Mouse (Mus musculus): ENCODE data around the gene Ptov1. TPM values are rescaled to one million over a fixed set of nuclear protein-coding genes. Genes with fewer than 3 reads are reported as not detected.
A peak's percentile ranks its signal among the peaks of the same experiment; 100 is the strongest.

Gene Ptov1
- total RNA-seq, 2 experiments from 2014 or later, result 321 to 335 TPM

- Histone ChIP-seq H3K27ac (peak overlapping the region; percentile 61; the same call in 1 of the 2 replicates), H3K4me3 (no peak overlapping the region)
- DNase-seq (ENCODE audit: low spot score in 2 of 2), result no peak
- TF ChIP-seq CTCF (conservative IDR thresholded peaks at IDR 0.05), result no peak
These were observed 6.4 kb downstream of the Ptov1 start for GRCm38 (mm10) chr7:44863210-44863609.

- H3K4me3 ChIP-seq, result no peak overlapping the region
- no peak for DNase-seq (ENCODE audit: low spot score in 2 of 2)
- peak overlapping the region; percentile 61; the same call in 1 of the 2 replicates for H3K27ac ChIP-seq
- no peak for TF ChIP-seq CTCF (conservative IDR thresholded peaks at IDR 0.05)
These were observed 7.2 kb downstream of the Ptov1 start for GRCm38 (mm10) chr7:44862434-44862833.

- DNase-seq (ENCODE audit: low spot score in 2 of 2), result no peak
- H3K4me3 ChIP-seq, result no peak overlapping the region
- TF ChIP-seq CTCF (conservative IDR thresholded peaks at IDR 0.05), result no peak
- H3K27ac ChIP-seq, result peak overlapping the region; percentile 57; the same call in 1 of the 2 replicates
These were observed 8.2 kb downstream of the Ptov1 start for GRCm38 (mm10) chr7:44861429-44861816.

- TF ChIP-seq CTCF (conservative IDR thresholded peaks at IDR 0.05), result peak; percentile 95
- DNase-seq (ENCODE audit: low spot score in 2 of 2), result peak; percentile 53 to 66
- Histone ChIP-seq H3K27ac (peak overlapping the region; percentile 57; the same call in 1 of the 2 replicates), H3K4me3 (no peak overlapping the region; the same call in 1 of the 2 replicates)
These were observed 8.8 kb downstream of the Ptov1 start for GRCm38 (mm10) chr7:44860576-44861428.

GRCm38 (mm10) chr7:44859896-44860295 is 9.7 kb downstream of the Ptov1 start:
- DNase-seq (ENCODE audit: low spot score in 2 of 2), result no peak
- H3K4me3 ChIP-seq, result no peak overlapping the region
- no peak overlapping the region for H3K27ac ChIP-seq
- no peak for TF ChIP-seq CTCF (conservative IDR thresholded peaks at IDR 0.05)

GRCm38 (mm10) chr7:44857905-44858304 is 11.7 kb downstream of the Ptov1 start:
- TF ChIP-seq CTCF (conservative IDR thresholded peaks at IDR 0.05), result no peak
- Histone ChIP-seq H3K27ac (peak overlapping the region; percentile 92), H3K4me3 (peak overlapping the region; percentile 94)
- DNase-seq (ENCODE audit: low spot score in 2 of 2), result no peak

GRCm38 (mm10) chr7:44857042-44857552 is 12.5 kb downstream of the Ptov1 start, which contains the start of gene Pnkp:
Gene Pnkp, plus strand, starts transcription at chr7:44857139.
- no peak; the same call in 1 of the 2 replicates for TF ChIP-seq CTCF (conservative IDR thresholded peaks at IDR 0.05)
- H3K27ac ChIP-seq, result peak within 1 kb of the TSS; percentile 92
- DNase-seq (ENCODE audit: low spot score in 2 of 2), result peak; percentile 91 to 94
- H3K4me3 ChIP-seq, result peak within 1 kb of the TSS; percentile 94

GRCm38 (mm10) chr7:44856265-44856916 is 13.2 kb downstream of the Ptov1 start:
- Histone ChIP-seq H3K27ac (peak overlapping the region; percentile 92), H3K4me3 (peak overlapping the region; percentile 94)
- TF ChIP-seq CTCF (conservative IDR thresholded peaks at IDR 0.05), result no peak
- DNase-seq (ENCODE audit: low spot score in 2 of 2), result no peak

- no peak for DNase-seq (ENCODE audit: low spot score in 2 of 2)
- Histone ChIP-seq H3K4me3 (peak overlapping the region; percentile 65), H3K27ac (peak overlapping the region; percentile 94)
- peak; percentile 61 for TF ChIP-seq CTCF (conservative IDR thresholded peaks at IDR 0.05)
These were observed 14.6 kb downstream of the Ptov1 start for GRCm38 (mm10) chr7:44855036-44855435.

- no peak for TF ChIP-seq CTCF (conservative IDR thresholded peaks at IDR 0.05)
- Histone ChIP-seq H3K27ac (peak overlapping the region; percentile 94), H3K4me3 (peak overlapping the region; percentile 65)
- peak; percentile 72 to 73 for DNase-seq (ENCODE audit: low spot score in 2 of 2)
These were observed 15.1 kb downstream of the Ptov1 start for GRCm38 (mm10) chr7:44854356-44855031.

GRCm38 (mm10) chr7:44853596-44854355 is 15.8 kb downstream of the Ptov1 start:
- Histone ChIP-seq H3K27ac (peak overlapping the region; percentile 94), H3K4me3 (peak overlapping the region; percentile 65)
- DNase-seq (ENCODE audit: low spot score in 2 of 2), result no peak
- TF ChIP-seq CTCF (conservative IDR thresholded peaks at IDR 0.05), result no peak

- DNase-seq (ENCODE audit: low spot score in 2 of 2), result no peak
- peak overlapping the region; percentile 94; the same call in 1 of the 2 replicates for H3K27ac ChIP-seq
- TF ChIP-seq CTCF (conservative IDR thresholded peaks at IDR 0.05), result no peak
- no peak overlapping the region for H3K4me3 ChIP-seq
These were observed 16.5 kb downstream of the Ptov1 start for GRCm38 (mm10) chr7:44853065-44853464.
